Mouse (Mus musculus) spleen, embryonic (tissue): ENCODE results near the gene Hemgn.

Experiments used
- CTCF ChIA-PET: fragments of 350-600 bp; sonication (Branson Sonifier 250); formaldehyde crosslinking; loops from one replicate; lab custom pipeline; 2022; lab: Charles Lee

Hemgn gene

DNA sequence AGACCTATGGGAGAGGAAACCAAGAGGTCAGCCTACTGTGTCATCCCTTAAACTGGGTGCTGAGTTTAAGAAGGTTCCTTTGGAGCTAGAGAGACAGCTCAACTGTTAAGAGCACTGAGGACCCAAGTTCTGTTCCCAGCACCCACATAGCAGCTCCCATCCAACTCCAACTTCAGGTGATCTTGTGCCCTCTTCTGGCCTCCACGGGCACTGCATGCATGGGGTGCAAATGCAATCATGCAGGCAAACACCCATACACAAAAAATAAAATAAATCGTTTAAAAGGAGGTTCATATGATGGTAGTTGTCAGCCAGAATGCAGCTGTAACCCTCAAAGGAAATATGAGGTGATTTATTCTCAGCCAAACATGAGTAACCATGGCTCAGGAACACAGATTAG lies 48.9 kb downstream of the Hemgn start:
- CTCF ChIA-PET, result no interaction called here

DNA sequence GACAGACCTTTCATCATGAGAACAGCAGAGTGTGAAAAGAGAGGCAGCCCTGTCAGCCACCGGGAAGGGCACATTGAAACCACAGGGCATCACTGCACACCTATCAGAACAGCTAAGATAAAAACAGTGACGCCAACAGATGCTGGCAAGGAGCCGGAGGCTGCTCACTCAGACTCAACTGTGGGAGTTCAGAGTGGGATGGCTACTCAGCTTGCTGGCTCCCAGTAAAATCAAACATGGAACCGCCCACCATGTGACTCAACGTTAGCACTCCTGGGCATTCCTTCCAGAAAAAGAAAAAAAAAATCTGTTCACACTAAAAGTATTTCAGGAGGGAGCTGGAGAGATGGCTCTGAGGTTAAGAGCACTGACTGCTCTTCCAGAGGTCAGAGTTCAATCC lies 52.0 kb downstream of the Hemgn start:
- CTCF ChIA-PET, result no interaction called here

DNA sequence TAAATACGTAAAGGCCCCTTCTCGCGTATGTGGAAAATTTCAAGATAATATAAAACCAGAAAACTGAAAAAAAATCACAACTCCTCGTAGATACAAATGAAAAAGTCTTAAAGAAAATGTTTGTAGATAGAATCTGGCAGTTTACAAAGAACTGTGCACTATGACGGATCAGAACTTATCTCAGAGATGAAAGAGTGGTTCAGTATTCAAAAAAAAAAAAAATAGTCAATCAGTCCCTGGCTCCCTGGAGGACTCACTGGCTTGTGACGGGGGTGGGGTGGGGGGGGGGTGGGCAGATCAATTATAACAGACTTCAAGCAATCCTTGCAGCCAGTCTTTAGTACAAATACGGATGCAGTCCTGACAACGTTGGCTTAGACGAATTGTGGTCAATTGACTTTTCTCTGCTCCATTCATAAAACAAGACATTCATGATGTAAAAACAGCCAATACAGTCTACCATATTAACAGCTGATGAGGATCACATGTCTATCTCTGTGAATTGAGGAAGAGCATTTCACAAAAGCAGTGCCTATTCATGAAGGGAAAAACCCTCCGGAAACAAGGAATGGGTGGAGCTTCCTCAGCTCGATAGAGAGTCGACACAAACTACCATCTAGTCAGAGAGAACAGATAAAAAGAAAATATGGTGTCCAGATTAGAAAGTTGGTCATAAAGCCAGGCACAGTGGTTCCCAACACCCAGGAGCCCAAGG lies 53.6 kb downstream of the Hemgn start:
- CTCF ChIA-PET, result no interaction called here

DNA sequence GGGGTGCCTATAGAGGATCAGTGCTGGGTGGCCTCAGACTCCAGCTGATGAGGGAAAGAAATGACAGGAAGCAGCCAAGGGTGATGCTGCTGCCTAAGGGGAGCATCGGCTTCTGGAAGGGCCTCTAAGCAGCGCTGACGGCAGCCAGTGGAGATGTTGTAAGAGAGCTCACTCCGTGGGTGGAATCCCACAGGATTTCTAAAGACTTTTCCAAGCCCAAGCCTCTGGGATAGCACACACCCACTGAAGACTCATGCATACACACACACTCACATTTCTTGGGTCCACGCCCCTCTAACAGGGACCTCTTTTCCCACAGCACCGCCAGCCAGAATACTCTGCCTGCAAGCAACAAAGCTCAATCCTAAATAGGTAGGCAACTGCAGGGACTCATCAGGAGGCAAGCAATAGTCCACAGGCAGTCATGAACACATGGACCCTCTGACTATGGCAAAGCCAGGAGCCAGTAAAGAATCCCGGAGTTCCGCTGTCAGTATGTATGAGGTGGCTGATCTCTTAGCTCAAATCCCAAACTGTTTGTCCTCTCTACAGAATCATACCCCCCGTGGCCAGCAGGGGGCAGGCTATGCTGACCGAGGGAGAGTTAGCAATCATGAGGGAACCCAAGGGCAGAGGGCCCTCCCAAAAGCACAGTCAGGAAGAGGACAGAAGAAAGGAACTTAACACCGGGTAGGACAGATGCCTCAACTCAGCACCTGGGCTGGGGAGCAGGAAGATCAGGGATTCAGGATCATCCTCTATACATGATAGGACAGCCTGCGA lies 56.8 kb downstream of the Hemgn start:
- CTCF ChIA-PET, result no interaction called here

DNA sequence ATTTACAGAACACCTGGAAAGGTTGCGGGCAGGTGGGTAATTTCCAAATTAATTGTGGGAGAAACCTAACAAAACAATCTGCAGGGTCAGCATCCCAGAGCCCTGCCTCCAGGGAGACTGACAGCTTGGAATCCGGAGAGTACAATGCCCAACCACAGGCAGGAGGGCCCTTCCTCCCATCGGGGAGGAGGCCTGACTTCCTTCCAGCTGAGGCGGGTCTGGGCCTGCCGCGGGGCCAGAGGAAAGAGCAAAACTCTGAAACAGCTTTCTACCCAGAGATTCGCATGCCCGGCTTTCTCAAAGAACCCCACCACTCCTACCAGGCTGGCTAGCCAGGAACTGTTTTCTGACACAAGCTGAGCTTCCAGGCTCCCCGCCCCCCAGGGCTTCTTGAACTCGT lies 60.3 kb downstream of the Hemgn start:
- CTCF ChIA-PET, result interaction anchor here (0.6 kb wide), 2 partner anchors 10 to 1086 kb away, joined by 6 to 13 read pairs; no protein-coding TSS in a partner anchor

DNA sequence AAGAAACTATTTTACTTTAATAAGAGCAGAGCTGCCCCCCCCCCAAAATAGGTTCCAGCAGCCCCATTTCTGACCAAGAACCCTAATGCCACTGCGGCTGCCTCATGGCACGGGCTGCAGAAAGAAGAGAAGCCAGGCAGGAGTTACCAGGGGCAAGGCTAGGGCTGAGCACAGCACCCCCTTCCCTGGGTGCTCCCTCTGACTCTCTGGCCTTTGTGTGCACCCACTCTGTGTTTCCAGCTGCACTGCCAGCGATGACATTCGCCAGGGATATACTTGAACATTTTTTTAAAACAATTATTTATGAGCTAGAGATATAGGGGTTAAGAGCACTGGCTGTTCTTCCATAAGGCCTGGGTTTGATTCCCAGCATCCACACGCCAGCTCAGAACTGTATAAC lies 63.8 kb downstream of the Hemgn start:
- CTCF ChIA-PET, result no interaction called here

DNA sequence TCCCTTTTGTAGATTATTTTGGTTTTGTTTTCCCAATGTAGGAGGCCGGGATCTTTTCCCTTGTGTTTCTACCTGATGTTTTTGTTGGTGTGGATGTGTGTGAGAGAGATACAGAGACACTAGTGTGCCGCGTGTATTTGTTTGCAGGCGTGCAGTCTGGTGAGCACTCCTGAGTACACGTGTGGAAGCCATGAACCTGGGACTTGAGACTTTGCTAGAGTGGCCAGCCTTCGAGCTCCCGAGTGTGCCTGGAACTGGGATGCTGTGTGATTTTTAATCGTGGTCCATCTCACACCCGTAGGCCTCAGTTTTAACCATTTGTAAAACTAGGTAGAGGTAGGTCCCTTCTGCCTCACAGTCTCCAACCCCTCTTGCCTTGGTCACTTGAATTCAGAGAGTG lies 64.4 kb downstream of the Hemgn start:
- CTCF ChIA-PET, result no interaction called here

DNA sequence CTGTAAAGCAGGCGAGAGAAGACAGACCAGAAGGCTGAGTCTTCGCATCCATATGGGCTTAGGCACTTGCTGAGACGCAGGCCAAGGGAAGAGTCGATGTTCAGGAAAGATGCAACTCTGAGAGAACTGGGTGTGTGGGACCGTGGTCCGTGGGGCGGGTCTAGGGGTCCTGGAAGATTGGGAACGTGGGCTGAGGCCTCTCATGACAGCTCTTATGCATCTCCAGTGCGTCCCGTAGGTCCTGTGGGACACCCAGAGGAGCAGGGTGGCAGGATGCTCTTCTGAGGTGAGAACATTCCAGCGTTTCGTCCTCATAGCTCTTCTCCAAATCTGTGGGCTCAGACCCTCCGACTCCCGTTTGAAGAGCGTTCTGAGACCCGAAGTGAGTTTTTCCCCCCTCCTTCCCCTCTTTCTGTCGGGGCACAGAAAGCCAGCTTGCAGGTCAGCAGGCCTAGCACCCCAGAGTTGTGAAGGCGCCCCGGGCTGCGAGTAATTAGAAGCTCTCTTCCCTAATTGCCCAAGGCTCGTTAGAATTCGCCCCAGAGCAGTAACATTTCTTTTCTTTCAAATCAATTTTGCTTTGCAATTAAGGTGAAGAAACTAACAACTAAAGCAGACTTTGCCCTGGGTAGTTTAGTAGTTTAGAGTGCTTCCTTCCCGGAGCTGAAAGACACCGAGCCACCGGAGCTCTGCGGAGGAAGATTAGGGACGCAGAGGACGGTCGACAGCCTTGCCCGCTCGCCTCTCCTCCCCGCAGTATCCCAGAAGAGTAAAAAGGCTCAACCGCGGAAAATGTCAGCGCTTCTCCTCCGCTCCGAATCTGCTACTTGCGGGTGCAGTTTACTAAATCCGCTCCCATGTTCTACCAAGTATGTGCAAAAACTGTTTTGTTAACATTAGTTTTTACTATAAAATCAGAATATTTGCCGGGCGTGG lies 65.5 kb downstream of the Hemgn start:
- CTCF ChIA-PET, result interaction anchor here (0.6 kb wide), 1 partner anchor 110 kb away, joined by 4 read pairs; no protein-coding TSS in a partner anchor

DNA sequence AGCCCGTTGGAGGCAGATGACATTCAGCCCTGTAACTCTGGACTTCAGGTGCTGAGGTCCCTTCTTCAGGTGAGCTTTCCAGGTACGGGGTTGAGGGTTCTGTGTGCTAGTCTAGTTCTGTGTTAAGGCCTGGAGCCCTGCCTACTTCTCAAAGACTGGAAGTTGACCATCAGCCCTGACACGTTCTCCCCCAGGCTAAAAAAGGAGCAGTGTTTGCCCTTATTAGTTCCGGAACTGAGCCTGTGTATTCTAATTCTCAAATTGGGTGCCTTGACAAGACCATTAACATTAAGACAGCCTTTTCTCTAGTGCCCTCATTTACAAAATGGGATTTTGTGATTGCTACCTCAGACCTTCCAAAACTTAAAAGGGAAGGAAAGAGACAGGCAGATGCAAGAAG lies 66.2 kb downstream of the Hemgn start:
- CTCF ChIA-PET, result interaction anchor here (0.6 kb wide), 1 partner anchor 111 kb away, joined by 4 read pairs; no protein-coding TSS in a partner anchor

DNA sequence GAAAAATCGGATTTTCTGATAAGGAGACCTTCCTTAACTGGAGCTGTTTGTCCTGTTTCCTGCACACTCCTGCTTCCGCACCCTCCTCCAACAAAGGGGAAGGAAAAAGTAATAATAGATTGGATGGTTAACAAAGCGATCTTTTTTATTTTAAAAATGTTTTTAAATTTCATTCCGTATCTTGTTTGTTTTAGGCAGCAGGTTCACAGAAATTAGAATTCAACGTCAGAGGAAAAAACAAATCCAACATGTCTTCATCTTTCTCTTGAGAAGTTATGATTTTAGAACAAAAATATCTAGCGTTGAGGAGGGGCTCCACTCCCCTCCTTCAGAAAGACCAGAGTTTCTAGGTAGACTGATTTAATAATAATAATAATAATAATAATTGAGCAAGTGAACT lies 67.1 kb downstream of the Hemgn start:
- CTCF ChIA-PET, result no interaction called here

DNA sequence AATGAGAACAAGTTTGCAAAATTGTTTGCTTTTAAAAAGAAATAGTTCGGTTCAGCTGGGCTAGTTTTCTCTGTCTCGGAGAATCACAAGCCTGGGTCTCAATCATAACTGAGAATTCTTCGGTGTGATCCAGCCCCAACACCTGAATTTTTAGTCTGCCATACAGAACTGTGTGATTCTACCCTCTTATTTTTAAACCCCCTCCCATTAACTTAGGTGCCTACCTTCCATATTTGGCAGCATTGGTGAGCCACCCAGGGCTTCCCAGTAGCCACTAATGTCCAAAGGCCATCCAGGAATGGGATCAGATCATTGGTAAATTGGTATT lies 67.6 kb downstream of the Hemgn start:
- CTCF ChIA-PET, result no interaction called here

DNA sequence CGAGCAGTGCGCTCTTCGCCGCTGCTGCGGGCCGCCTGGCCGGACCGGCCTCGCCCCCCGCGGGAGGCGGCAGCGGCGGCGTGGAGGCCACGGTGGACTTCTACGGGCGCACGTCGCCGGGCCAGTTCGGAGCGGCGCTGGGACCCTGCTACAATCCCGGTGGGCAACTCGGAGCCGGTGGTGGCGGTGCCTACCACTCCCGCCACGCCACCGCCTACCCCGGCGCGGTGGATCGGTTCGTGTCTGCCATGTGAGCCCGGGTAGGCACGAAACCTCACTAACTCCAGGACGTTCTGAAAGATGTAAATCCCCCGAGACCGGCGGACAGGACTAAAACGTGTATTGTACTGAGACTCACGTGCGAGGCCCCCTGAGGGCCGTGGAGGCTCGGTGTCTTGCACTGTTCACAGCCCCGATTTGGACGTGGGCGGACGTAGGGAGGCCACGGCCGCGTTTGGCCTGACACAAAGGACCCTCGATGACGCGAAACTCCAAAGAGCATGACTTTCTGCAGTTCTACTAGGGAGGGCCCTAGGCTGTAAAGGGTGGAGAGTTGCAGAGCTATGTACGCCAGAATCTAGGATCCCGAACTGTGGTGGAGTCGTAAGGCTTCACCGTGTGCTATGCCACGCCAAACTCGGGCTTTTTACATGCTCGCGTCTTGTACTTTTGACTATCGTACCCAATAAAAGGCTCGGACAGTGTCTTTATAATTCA lies 68.1 kb downstream of the Hemgn start:
- CTCF ChIA-PET, result no interaction called here

DNA sequence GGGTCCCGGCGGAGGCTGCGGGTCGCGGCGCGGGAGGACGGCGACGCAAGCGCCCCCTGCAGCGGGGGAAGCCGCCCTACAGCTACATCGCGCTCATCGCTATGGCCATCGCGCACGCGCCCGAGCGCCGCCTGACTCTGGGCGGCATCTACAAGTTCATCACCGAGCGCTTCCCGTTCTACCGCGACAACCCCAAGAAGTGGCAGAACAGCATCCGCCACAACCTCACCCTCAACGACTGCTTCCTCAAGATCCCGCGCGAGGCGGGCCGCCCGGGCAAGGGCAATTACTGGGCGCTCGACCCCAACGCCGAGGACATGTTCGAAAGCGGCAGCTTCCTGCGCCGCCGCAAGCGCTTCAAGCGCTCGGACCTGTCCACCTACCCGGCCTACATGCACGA lies 69.0 kb downstream of the Hemgn start:
- CTCF ChIA-PET, result no interaction called here
